Mouse (Mus musculus) layer of hippocampus, adult 9-11 months (tissue): ENCODE measurements around the gene Supt3.
A peak's percentile ranks its signal among the peaks of the same experiment; 100 is the strongest.

Source experiments
- DNase-seq: peaks from one replicate; pipeline ENCODE4 v3.0.0; 2022

Supt3 gene

DNA sequence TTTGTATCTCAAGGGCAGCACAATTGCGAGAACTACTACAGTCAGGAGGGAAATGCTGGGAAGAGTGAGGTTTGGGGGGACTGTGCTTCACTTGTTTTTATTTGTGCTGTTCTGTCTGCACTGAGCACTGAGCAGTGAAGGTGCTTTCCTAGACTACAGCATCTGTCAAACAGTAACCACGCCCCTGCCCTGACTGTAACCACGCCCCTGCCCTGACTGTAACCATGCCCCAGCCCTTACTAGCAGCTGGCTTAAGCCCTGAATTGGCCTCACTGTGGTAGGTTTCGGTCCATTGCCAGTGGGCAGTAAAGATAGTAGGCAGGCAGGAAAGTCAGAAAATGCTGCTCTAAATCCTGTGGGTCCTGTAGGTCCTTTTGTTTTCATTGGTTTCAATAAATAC is 196.5 kb downstream of the Supt3 start:
- DNase-seq = no peak

DNA sequence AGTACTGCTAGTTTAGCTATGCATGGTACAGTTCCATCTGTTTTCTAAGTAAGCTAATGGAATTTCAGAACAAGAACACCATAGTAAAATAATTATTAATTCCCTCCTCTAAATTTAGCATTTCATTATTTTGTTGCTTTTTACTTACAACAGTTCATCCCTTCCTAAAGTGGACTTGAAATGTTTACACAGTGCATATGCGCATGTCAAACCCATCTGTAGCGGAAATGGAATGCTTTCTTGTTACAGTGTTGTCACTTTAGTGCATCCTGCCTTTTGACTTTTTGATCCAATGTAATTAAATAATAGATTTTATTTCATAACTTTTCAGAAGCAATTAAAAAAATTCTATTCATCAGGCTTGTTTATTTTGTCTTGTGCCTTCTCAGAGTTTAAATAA is 200.7 kb downstream of the Supt3 start:
- no peak for DNase-seq

DNA sequence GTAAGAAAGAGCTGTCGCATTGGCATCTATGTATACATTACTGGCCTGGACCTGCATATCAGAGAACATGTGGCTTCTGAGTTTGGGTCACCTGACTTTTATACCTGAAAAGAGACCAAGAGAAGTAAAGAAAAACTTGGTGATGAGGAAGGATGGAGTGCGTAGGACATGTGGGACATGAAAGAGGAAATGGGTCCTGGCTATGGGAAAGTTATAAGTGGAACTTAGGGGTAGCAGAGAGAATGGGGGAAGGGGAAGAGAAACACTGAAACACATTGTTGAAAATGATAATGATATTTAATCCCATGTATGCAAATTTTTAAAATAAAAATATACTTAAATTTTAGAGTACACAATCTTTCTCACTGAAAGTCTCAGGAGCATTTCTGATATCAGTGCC is 211.0 kb downstream of the Supt3 start:
- no peak for DNase-seq

DNA sequence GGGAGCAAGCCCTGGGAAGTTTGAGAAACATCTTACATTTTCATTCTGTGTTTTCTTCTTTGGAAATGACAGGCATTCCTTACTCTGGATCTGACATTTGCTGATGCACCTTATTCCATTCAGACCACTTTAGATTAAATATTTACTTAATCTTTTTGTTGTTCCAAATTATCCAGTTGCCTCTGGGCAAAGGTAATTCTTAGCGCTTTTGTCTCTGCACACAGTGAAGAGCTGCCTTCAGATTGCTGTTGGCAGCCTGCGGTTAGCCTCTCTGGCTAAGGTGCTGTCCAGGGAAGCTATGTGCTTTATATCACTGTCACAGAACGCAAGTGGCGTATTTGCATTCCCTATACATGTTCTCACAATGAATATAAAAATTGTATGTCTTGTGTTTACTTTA is 226.4 kb downstream of the Supt3 start:
- DNase-seq = no peak

DNA sequence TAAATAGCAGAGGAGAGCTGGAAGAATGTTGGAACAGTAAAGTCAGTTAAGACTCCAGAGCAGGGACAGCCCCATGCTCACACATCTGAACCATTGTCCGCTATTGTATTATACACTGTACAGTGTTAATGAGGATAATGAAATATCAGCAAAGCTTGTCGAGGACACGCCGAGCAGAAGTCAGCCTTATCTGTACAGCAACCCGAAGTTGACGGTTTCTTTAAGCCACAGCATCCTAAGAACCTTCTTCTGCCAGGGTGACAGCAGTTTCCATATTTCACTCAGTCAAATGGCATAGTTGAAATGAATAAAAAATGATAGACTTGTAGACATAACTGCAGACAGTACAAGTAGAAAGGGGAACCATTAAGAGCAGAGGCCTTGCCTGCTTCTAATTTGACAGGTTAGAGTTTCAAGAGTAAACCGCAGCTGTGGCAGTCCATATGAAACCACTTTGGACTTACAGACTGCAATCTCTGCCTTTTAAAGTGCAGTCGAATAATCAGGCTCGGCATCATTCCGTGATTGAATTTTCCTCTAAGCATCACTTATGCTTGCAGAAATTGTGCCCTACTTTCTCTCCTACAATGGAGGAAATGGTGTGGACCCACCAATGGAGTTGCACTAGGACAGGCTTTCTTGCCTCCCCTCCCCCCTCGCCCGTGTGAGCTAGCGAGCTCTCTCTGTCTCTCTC is 227.7 kb downstream of the Supt3 start:
- DNase-seq = no peak

DNA sequence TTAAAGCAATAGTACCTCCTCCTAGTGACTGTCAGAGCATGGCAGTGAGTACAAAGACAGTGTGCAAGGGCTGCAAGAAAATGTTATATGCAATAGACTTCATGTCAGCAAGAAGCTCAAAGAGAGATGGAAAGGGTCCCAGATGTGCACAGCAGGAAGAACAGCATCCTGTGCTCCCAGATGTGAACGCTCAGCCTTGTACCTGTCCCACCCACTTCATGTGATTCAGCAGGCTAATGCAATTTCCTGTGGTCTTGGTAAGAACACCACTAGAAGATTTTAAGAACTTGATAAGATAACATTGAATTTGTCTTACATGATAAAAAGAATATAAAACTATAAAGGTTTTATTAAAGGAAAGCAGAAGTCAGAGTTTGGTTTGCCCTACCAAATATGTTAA is 230.5 kb downstream of the Supt3 start:
- no peak for DNase-seq

DNA sequence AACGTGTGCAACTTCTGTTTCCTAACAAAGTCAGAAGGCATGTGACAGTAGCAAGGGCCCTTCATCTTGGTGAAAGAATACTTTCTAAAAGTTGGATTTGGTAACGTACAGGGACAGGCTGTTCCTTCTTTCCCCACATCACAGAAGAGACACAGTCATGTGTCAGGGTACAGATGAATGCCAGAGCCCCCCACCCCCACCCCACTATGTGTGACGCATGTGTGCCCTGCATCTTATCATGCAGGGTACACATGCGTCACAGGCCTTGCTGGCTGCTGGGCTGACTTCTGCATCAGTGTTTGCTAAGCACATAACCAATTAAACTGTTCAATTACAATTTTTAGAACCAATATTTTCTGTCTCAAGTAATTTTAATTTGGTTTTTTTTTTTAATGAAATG is 231.7 kb downstream of the Supt3 start:
- no peak for DNase-seq

DNA sequence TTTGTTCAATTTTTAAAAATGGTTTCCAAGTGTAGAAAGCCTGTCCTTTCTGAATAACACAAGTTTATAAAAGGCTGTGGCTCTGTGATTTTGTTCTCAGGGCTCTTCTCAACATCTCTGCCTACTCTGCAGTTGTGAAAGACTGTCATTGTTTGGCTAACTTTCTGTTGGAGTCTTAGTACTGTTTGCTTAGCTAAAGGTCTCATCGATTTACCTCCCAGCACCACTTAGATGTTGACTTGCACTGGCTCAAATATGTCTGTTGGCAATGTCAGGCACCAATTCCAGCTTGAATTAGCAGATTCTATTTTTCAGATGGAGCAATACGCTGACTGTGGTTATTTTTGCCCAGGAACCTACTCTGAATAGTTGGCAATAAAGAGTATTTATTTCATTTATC is 233.5 kb downstream of the Supt3 start:
- peak; percentile 17 for DNase-seq

DNA sequence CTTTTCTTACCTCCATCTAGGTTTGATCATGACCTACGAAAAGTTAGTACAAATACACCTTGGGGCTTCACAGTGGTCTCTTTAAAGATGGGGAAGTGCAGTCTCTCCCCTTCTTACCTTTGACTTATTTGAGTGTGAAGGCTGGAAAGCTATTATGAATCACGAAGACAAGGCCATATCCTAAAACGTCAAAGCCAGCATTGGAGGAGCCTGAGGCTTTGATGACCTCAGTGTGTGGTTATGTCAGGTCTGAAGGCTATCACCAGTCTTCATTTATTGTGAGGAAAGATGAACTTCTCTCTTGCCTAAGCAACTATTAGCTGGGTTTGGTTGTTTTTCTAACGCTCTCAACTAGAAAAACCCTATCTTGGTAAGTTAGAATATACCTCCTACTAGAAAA is 239.8 kb downstream of the Supt3 start:
- no peak for DNase-seq

DNA sequence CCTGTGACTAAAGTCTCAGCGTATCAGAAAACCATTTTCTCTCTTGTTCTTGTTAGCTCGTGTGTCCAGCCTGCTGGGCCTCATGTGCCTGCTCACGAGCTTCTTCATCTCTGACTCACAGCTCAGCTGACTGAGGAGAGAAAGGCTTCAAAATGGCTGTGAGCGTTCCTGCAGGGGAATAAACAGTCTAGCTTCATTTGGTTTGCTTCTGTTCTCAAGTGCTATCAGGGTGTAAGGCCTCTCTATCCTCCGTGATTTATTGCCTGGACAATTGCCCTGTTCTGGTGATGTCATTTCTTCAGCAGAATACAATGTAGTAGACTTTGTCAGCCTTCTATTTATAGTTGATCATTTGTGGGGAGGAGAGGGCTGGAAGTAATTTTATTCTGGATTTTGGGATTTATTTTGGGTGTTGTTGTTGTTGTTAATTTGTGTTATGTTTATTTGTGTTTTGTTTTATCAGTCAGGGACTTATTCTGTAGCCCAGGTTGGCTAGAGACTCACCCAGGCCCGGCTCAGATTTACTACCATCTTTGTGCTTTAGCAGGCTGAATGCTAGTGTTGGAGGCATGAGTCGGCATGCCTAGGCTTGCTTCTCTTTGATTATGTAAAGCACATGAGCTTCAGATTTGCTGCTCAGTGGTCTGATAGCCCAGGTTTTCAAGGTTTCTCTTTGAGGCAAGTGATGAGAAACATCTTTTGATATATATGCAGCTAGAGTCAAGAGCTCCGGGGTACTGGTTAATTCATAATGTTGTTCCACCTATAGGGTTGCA is 243.4 kb downstream of the Supt3 start:
- peak; percentile 19 for DNase-seq

DNA sequence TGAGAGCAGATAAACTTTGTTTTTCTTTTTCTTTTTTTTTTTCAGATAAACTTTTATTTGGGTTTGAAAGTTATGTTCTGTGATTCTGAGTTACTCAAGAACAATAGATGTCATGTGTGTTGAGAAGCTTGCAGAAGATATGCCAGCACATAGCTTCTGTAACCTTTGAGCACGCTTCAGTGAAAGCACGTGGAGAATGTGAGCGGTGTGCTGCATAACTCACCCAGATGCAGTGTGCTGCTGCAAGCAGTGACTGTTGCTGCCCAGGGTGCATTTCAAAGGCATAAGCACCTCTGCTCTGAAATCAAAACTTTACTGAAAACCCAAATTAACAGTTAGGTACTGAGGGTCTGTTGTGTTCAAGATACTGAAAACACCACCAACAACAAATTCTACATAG is 251.5 kb downstream of the Supt3 start:
- DNase-seq = no peak

DNA sequence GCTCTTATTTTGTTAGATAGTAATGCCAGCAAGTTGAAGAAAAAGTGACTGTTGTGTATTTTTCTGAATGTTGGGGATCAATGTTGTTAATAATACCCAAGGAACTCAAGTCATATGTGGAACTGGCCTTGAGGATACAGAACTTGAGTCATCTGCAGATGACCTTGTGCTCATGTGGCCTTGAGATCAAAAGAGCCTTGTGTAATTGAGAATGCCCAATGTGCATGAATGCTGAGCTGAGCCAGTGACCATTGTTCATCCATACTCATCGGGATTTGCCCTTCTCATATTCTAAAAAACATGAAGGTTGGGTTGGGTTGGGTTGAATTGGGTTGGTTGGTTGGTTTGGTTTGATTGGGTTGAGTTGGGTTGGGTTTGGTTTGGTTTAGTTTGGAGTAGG is 252.2 kb downstream of the Supt3 start:
- no peak for DNase-seq

DNA sequence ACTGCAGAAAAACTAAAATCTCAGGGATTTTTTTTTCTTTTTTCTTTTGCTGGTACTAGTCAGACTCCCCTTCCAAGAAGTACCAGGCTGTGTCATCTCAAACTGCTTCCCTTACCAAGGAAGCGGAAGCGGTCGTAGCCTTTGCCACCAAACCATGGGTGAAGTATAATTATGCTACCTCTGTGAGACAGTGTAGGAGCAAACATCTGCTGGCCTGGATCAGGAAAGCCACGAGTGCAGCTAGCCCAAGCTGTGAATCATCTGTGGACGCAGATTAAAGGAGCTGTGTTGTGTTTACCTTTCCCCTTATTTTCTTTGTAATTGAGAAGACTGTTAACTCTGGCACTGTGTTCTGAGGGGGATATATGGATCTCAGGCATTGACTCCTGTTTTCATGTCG is 255.3 kb downstream of the Supt3 start:
- no peak for DNase-seq

DNA sequence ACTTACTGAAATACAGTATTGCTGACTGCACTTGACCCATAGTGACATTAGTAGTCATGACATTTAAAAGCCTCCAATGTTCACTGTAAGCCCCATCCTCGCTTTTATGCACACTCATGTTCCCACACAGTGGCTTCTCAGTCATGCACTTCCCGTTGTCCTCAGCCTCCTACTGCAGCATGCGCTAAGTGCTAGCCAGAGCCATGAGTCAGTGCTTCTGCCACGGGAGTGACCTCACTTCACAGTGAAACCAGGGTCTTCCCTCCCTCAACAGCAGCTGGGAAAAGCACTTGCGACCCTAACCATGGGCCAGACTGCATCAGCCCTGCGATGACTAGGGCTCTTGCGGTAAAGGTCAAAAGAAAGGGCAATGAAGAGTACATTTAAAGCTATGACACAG is 256.7 kb downstream of the Supt3 start:
- no peak for DNase-seq

DNA sequence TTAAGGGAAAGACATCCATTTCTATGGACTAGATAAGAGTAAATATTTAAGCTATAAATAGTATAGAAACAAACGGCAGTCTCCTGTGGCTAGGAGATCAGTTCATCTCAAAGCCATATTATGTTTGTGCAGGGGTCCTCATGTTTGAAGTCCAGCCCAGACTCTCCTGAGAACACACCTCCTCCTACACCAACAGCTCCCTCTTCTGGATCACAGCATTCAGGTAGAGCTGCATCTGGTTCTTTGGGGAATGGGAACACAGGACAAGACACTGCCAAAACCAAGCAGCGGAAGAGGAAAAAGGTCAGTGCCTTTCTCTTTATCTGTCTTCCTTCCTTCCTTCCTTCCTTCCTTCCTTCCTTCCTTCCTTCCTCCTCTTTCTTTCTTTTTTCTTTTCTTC is 264.1 kb downstream of the Supt3 start:
- DNase-seq = no peak

DNA sequence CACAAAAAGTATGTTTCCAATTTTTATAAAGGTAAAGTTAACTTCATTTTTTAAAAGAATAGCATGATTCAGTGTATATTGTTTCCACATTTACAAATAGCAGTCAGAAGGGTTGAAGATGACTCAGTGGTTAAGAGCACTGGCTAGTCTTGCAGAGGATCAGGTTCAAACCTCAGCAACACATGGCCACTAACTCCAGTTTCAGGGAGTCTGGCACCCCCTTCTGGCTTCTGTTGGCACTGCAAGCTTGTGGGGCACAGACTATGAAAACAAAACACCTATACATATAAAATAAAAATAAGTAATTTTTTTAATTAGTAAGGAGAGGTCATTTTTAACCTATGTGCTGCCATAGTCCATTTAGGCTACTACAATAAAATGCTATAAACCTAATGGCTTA is 268.9 kb downstream of the Supt3 start:
- no peak for DNase-seq

DNA sequence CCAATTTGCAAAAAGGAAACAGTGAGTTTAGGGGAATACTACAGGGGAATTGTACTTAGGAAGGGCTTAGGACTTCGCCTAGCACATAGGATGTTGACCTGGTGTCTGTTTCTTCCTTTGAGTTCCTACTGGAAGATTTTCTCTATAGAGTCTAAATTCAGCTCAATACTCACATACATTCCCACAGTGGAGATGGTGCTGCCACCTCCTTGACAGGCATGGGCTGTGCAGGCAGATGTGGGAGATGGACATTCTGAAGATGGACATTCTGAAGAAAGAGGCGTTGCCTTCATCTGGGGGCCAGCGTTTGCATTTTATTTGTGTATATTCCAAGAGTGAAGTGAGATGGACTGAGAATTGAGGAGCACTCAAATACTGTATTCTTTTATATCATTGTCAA is 269.6 kb downstream of the Supt3 start:
- DNase-seq = no peak

DNA sequence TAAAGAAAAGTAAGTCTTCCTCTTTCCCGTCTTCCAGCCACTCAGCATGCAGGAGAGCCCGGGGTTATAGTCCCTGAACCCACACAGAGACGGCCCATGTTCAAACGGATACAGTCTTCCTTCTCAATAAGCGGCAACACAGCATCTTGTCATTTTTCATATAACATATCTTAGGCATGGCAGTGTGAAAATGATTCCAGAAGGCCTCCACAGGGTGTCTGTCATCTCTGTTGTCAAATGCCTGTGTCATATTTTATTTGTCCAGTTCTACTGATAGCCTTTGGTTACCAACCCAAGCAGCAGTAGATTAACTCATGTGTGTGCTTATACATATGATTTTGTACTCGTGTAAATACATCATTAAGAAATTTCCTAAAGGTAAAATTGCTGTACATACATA is 270.3 kb downstream of the Supt3 start:
- DNase-seq = no peak

DNA sequence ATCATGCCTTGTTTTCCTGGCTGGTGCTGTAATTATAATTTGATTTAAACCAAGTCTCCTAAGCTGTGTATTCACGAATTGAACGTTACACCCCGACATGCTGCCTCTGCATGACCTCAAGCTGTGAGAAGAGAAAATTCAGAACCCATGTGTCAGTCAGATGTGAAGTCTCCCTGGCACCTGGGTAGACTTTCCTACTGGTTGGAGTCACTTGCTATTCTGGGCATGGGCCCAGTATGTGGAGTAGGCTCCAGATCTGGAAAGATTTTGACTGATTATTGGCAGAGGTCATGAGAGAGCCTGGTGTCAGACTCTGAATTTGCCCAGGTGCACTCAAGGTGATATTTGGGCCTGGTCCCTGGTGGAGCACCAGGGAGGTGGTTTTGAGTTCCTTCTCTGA is 275.0 kb downstream of the Supt3 start:
- DNase-seq = no peak

DNA sequence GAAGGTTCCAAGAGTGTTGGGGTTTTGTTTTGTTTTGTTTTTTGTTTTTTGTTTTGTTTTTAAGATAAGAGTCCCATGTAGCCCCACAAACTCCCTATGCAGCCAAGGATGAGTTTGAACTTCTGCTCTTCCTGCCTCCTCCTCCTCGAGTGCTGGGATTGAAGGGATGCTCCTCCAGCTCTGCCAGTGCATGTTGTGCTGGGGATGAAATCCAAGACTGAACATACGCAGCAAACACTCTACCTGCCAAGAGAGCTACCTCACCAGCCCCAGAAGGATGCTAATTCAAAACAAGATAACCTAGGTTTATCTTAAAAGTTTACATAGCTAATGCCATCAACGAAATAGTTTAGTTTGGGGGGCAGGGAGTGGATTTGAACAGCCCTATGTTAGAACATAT is 276.4 kb downstream of the Supt3 start:
- no peak for DNase-seq

DNA sequence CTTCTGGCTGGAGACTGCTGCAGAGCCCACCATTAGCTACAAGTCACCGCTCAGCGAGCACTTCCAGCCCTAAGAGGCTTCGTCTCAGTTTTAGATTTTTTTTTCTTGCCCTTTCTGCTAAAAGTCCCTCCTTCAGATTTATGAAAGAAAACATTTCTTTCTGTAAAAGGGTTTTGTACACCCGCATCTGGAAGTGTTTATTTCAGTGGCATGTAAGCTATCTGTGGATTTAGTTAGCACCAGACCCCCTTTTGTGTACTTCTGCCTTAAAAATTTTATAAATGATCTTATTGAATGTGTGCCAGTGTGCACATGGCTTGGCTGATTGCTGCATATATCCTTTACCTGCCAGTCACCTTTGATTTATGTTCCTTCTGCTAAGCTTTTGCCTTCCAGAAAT is 277.6 kb downstream of the Supt3 start:
- no peak for DNase-seq

DNA sequence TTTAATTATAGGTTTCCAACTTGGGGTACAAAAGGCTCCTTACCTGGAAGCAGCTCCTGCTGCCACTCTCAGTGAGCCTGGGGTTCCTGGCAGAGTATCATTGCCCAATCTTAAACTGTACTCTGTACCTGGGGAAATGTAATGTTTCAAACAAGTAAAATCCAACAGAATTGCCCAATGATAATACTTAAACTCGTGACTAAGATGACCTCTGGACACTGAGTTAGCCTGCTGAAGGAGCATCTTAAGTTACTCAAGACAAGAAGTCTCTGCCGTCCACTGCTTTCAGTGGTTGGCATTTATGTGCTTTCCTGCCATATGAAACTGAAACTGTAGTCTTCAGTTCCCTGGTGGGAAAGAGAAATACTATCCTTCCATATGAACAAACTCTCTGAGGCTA is 279.9 kb downstream of the Supt3 start:
- DNase-seq = no peak

DNA sequence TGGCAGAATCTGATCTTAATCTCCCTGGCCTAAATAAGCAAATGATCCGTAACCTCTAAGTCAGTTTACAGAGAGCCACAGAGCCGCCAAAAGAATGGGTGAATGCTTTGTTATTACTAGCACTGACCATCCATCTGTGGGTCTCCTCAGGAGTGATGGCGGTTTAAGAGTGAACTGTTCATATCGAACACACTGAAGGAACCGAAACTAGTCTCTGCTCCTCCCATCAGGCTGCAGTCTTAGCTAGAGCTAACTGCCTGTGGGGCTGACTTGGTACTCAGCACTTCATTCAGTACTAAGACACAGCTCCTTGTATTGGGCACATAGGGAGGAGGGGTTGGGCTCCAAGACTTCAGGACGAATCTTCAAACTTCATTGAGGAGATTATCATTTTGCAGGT is 280.8 kb downstream of the Supt3 start:
- DNase-seq = no peak

DNA sequence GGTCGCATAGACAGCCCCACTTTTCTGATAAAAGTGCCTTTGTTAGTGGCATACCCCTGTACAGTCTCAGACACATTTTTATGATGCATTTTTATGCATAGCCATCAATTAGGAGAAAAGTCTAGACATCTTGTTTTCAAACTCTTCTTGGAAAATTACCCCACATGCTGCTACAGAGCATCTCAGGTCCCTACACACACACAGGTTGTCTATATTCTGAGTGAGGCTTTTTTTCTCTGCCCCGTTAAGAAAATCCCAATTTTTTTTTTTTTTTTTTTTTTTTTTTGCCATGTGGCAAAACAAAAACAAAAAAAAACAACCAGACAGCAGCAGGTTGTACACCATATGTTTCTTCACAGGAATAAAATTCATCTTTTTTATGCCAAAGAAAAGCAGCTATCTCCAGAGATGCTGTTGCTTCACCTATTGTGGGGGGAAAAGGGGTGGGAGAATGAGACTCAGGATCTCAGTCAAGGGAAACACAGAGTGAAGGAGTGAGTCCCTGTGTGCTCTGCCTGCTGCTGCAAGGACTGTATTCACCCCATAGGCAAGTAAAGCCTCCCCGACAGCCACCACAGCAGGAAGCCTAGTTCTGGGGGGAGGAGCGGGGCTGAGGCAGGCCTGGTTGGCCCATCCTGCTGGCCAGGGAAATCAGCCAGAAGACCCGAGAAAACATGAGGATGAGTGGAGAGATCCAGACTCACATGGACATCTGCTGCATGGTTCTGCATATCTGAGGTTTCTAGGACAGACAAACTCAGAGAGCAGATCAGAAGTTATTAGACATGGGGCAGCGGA is 281.8 kb downstream of the Supt3 start:
- no peak for DNase-seq
